9 mouse cellular contexts compared by ENCODE assay signal in the genomic region with DNA sequence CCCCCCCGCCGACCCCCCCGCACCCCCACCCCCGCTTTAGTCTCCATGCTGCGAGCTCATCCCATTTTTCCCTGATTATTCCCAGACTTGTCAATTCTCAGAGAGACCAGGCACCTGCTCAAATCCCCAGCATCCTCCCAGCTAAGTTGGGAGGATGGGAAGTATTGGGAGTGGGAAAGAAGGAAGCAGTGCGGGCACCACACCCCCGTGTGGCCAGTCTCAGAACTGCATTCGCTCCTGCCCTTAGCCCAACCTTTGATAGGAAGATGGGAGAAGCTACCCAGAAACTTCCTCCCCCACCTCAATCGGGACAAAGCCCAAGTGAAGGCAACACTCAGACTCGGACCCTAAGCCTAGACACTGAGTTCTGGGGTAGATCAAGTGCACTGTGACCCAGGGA. TPM values are rescaled to one million over a fixed set of nuclear protein-coding genes. Genes with fewer than 3 reads are reported as not detected.
DNase-seq lines count a peak whose midpoint lies in the region; ATAC-seq and TF ChIP-seq lines count a peak whose summit lies in the region.
"Had no signal": no experiment of that assay in that cellular context is flagged by ENCODE, and none has a peak within 500 bp of the region (broad histone marks: within the 10 kb centered on the region; RNA-seq: fewer than 3 reads in every experiment).

No protein-coding gene starts in this region.

- no peaks in the 10 kb centered on the region; the same call in 1 of the 2 replicates for H3K79me2 ChIP-seq in MEL (ENCODE audit: control insufficient read depth, insufficient read depth, low read length, poor library complexity)

- TF ChIP-seq RAD21 in MEL (IDR thresholded peaks at IDR 0.05; ENCODE audit: low read depth, low read length), result peak; percentile 56

- H3K9me3 ChIP-seq in MEL (replicated peaks; ENCODE audit: insufficient read depth, low read length), result no peaks in the 10 kb centered on the region
- no peaks in the 10 kb centered on the region for H3K9me3 ChIP-seq in forebrain, embryonic 13.5 days (replicated peaks)

- no peaks in the 10 kb centered on the region for H3K27me3 ChIP-seq in MEL (ENCODE audit: control insufficient read depth in 1 of 2, insufficient read depth in 2 of 2, low read length in 2 of 2)
- H3K27me3 ChIP-seq in forebrain, embryonic 13.5 days, result no peaks in the 10 kb centered on the region

- H3K27ac ChIP-seq in MEL (ENCODE audit: control insufficient read depth, low read depth, low read length), result no peak overlapping the region
- peak overlapping the region; percentile 97 for H3K27ac ChIP-seq in forebrain, embryonic 13.5 days

- DNase-seq in MEL (ENCODE audit: low read depth, low spot score), result peak; percentile 55
- DNase-seq in brain, adult 2 months (ENCODE audit: low read depth, low spot score), result peak; percentile 88
- DNase-seq in heart, postnatal 14 days, result peak; percentile 80 to 88
- DNase-seq in layer of hippocampus, postnatal 36 days, result peak; percentile 81 to 82
- peak; percentile 66 to 79 for DNase-seq in right cerebral cortex, postnatal 36 days (ENCODE audit: low spot score in 2 of 2)
- no peak for DNase-seq in natural killer cell, adult 2 months (ENCODE audit: low spot score in 2 of 2)

- TF ChIP-seq EP300 in MEL (IDR thresholded peaks at IDR 0.05; ENCODE audit: low read depth in 1 of 2, low read length in 2 of 2), result no peak

- 6% methylated on average over 10 of the region's 10 CpGs for WGBS in forebrain, embryonic 13.5 days

- no peak for ATAC-seq in forebrain, embryonic 13.5 days
- ATAC-seq in megakaryocyte-erythroid progenitor cell, adult 5-6 weeks (replicated peaks; ENCODE audit: low FRiP score, low TSS enrichment, poor library complexity, severe bottlenecking), result 0 out of 2 replicates have a peak, but pooled peaks have one; percentile 20

- peak; percentile 78 to 97 (median 87) for TF ChIP-seq CTCF in MEL (IDR thresholded peaks at IDR 0.05 in 2 of 3, conservative IDR thresholded peaks at IDR 0.05 in 1 of 3; ENCODE audit: control insufficient read depth in 1 of 3, insufficient read depth in 1 of 3, low read depth in 2 of 3, low read length in 3 of 3, poor library complexity in 1 of 3, severe bottlenecking in 1 of 3)

- no peak for TF ChIP-seq POLR2A in MEL (IDR thresholded peaks at IDR 0.05; ENCODE audit: control insufficient read depth in 1 of 2, insufficient read depth in 1 of 2, low read depth in 1 of 2, low read length in 2 of 2, poor library complexity in 1 of 2)

- H3K4me1 ChIP-seq in MEL (ENCODE audit: control insufficient read depth in 1 of 2, insufficient read depth in 2 of 2, low read length in 2 of 2), result peaks cover 0 to 2% of the 10 kb centered on the region in 2 experiments; a peak in 2 of 4 replicates
- H3K4me1 ChIP-seq in forebrain, embryonic 13.5 days, result peaks cover 53% of the 10 kb centered on the region

- no peak overlapping the region for H3K4me3 ChIP-seq in MEL (ENCODE audit: control insufficient read depth in 1 of 2, insufficient read depth in 1 of 2, low read depth in 2 of 2, low read length in 2 of 2)
- H3K4me3 ChIP-seq in forebrain, embryonic 13.5 days, result no peak overlapping the region

- H3K4me2 ChIP-seq in forebrain, embryonic 13.5 days, result peak overlapping the region; percentile 98

- peaks cover 0 to 4% of the 10 kb centered on the region in 2 experiments; a peak in 2 of 4 replicates for H3K36me3 ChIP-seq in MEL (ENCODE audit: control insufficient read depth in 1 of 2, insufficient read depth in 2 of 2, low read length in 2 of 2)
- H3K36me3 ChIP-seq in forebrain, embryonic 13.5 days (ENCODE audit: poor library complexity, severe bottlenecking), result peaks cover 46% of the 10 kb centered on the region

- peak overlapping the region; percentile 30; the same call in 1 of the 2 replicates for H3K9ac ChIP-seq in MEL (ENCODE audit: control insufficient read depth, low read depth, low read length, poor library complexity, severe bottlenecking)
- no peak overlapping the region; the same call in 1 of the 2 replicates for H3K9ac ChIP-seq in forebrain, embryonic 13.5 days

- intact Hi-C loops in heart, postnatal 14 days (cut with DNase I), result no loop called here

TF ChIP-seq in MEL, 35 proteins besides CTCF, POLR2A, EP300 and RAD21:
- TF ChIP-seq UBTF (IDR thresholded peaks at IDR 0.05; ENCODE audit: borderline replicate concordance, insufficient read depth, low read depth, low read length) (no peak), MAZ (IDR thresholded peaks at IDR 0.05; ENCODE audit: low read depth, low read length) (peak; percentile 34; the same call in 1 of the 2 replicates), ZC3H11A (IDR thresholded peaks at IDR 0.05; ENCODE audit: low read depth, low read length) (peak; percentile 33; the same call in 1 of the 2 replicates), ZMIZ1 (IDR thresholded peaks at IDR 0.05; ENCODE audit: low read depth, low read length) (no peak), E2F4 (IDR thresholded peaks at IDR 0.05; ENCODE audit: borderline replicate concordance, low read depth, low read length) (no peak), TBP (IDR thresholded peaks at IDR 0.05; ENCODE audit: low read depth, low read length) (no peak), TCF12 (IDR thresholded peaks at IDR 0.05; ENCODE audit: low read depth, low read length) (no peak), POLR2AphosphoS2 (IDR thresholded peaks at IDR 0.05; ENCODE audit: low read length) (no peak), RCOR1 (IDR thresholded peaks at IDR 0.05; ENCODE audit: low read depth, low read length) (no peak), KAT2A (conservative IDR thresholded peaks at IDR 0.05; ENCODE audit: low read depth, low read length) (no peak), MYC (IDR thresholded peaks at IDR 0.05; ENCODE audit: low read depth, low read length) (no peak), USF2 (IDR thresholded peaks at IDR 0.05; ENCODE audit: borderline replicate concordance in 1 of 2, insufficient read depth in 1 of 2, low read depth in 1 of 2, low read length in 2 of 2) (no peak), SMC3 (IDR thresholded peaks at IDR 0.05; ENCODE audit: low read depth, low read length) (peak; percentile 75), GABPA (IDR thresholded peaks at IDR 0.05; ENCODE audit: low read depth, low read length) (no peak), BHLHE40 (IDR thresholded peaks at IDR 0.05; ENCODE audit: borderline replicate concordance, low read depth, low read length) (no peak), MAFK (IDR thresholded peaks at IDR 0.05; ENCODE audit: borderline replicate concordance, low read depth, low read length) (no peak), USF1 (IDR thresholded peaks at IDR 0.05; ENCODE audit: low read depth, low read length) (no peak)

RNA-seq across cellular contexts. Expression of a gene that starts 4.7 kb away (rescaled TPM):
- total RNA-seq in MEL (2012; rRNA removed), result 0.73 and 1.0 TPM in 2 replicates
- 1 to 10 TPM in 1 of 2 experiments, not detected in 1; 1.8 TPM for polyA plus RNA-seq in MEL (2012; ENCODE audit: insufficient read depth in 1 of 2, insufficient read length in 2 of 2, low read depth in 1 of 2, low replicate concordance in 2 of 2, missing spikeins in 1 of 2)
- 34.6 and 46.7 TPM in 2 replicates for polyA plus RNA-seq in forebrain, embryonic 13.5 days (2015; fragmentation: Nextera tagmentation; extraction: Ambion mirVana)
- 10 to 100 TPM; 68.7 to 78.0 TPM for total RNA-seq in heart, postnatal 14 days (2021)
- total RNA-seq in layer of hippocampus, postnatal 36 days (2021), result 100 to 1,000 TPM; 203 to 221 TPM
- 0.87 and 2.2 TPM in 2 replicates for total RNA-seq in megakaryocyte-erythroid progenitor cell, adult 5-6 weeks (2014; fragmentation: Nextera tagmentation)
- 0.09 TPM in 1 of 2 replicates, not detected in the other for total RNA-seq in megakaryocyte-erythroid progenitor cell, adult 5-6 weeks (2017)

RNA-seq across cellular contexts. Expression of a gene that starts 15.1 kb away (rescaled TPM):
- total RNA-seq in MEL (2012; rRNA removed), result 0.54 and 0.65 TPM in 2 replicates
- under 1 TPM in 1 of 2 experiments, not detected in 1; 0.39 TPM for polyA plus RNA-seq in MEL (2012; ENCODE audit: insufficient read depth in 1 of 2, insufficient read length in 2 of 2, low read depth in 1 of 2, low replicate concordance in 2 of 2, missing spikeins in 1 of 2)
- 0.48 and 0.81 TPM in 2 replicates for polyA plus RNA-seq in forebrain, embryonic 13.5 days (2015; fragmentation: Nextera tagmentation; extraction: Ambion mirVana)
- not detected for total RNA-seq in heart, postnatal 14 days (2021)
- total RNA-seq in layer of hippocampus, postnatal 36 days (2021), result not detected
- total RNA-seq in megakaryocyte-erythroid progenitor cell, adult 5-6 weeks (2014; fragmentation: Nextera tagmentation), result not detected in 2 replicates
- 1.3 and 3.4 TPM in 2 replicates for total RNA-seq in megakaryocyte-erythroid progenitor cell, adult 5-6 weeks (2017)
- total RNA-seq: hematopoietic stem cell, adult 5-6 weeks had no signal

RNA-seq across cellular contexts. Expression of a gene that starts 37.8 kb away (rescaled TPM):
- 0.07 and 0.31 TPM in 2 replicates for total RNA-seq in MEL (2012; rRNA removed)
- under 1 TPM in 1 of 2 experiments, not detected in 1; 0.92 TPM for polyA plus RNA-seq in MEL (2012; ENCODE audit: insufficient read depth in 1 of 2, insufficient read length in 2 of 2, low read depth in 1 of 2, low replicate concordance in 2 of 2, missing spikeins in 1 of 2)
- 8.2 and 10.3 TPM in 2 replicates for polyA plus RNA-seq in forebrain, embryonic 13.5 days (2015; fragmentation: Nextera tagmentation; extraction: Ambion mirVana)
- total RNA-seq in heart, postnatal 14 days (2021), result 1 to 10 TPM; 6.0 to 8.4 TPM
- total RNA-seq in layer of hippocampus, postnatal 36 days (2021), result 100 to 1,000 TPM; 148 to 149 TPM
- not detected in 2 replicates for total RNA-seq in megakaryocyte-erythroid progenitor cell, adult 5-6 weeks (2014; fragmentation: Nextera tagmentation)
- total RNA-seq in megakaryocyte-erythroid progenitor cell, adult 5-6 weeks (2017), result 0.08 TPM in 1 of 2 replicates, not detected in the other
- total RNA-seq: hematopoietic stem cell, adult 5-6 weeks had no signal

RNA-seq across cellular contexts. Expression of a gene that starts 46.0 kb away (rescaled TPM):
- total RNA-seq in MEL (2012; rRNA removed), result 264 and 319 TPM in 2 replicates
- polyA plus RNA-seq in MEL (2012; ENCODE audit: insufficient read depth in 1 of 2, insufficient read length in 2 of 2, low read depth in 1 of 2, low replicate concordance in 2 of 2, missing spikeins in 1 of 2), result 100 to 1,000 TPM; 420 to 792 TPM
- 545 and 570 TPM in 2 replicates for polyA plus RNA-seq in forebrain, embryonic 13.5 days (2015; fragmentation: Nextera tagmentation; extraction: Ambion mirVana)
- 100 to 1,000 TPM; 285 to 286 TPM for total RNA-seq in heart, postnatal 14 days (2021)
- 100 to 1,000 TPM; 188 to 194 TPM for total RNA-seq in layer of hippocampus, postnatal 36 days (2021)
- 186 and 244 TPM in 2 replicates for total RNA-seq in megakaryocyte-erythroid progenitor cell, adult 5-6 weeks (2014; fragmentation: Nextera tagmentation)
- 269 and 346 TPM in 2 replicates for total RNA-seq in megakaryocyte-erythroid progenitor cell, adult 5-6 weeks (2017)

RNA-seq across cellular contexts. Expression of a gene that starts 56.0 kb away (rescaled TPM):
- total RNA-seq in MEL (2012; rRNA removed), result 10.1 and 11.4 TPM in 2 replicates
- 10 to 100 TPM in 1 of 2 experiments, not detected in 1; 24.6 TPM for polyA plus RNA-seq in MEL (2012; ENCODE audit: insufficient read depth in 1 of 2, insufficient read length in 2 of 2, low read depth in 1 of 2, low replicate concordance in 2 of 2, missing spikeins in 1 of 2)
- 22.9 and 23.5 TPM in 2 replicates for polyA plus RNA-seq in forebrain, embryonic 13.5 days (2015; fragmentation: Nextera tagmentation; extraction: Ambion mirVana)
- 1 to 10 TPM; 4.7 to 4.8 TPM for total RNA-seq in heart, postnatal 14 days (2021)
- 1 to 10 TPM; 8.3 to 8.9 TPM for total RNA-seq in layer of hippocampus, postnatal 36 days (2021)
- total RNA-seq in megakaryocyte-erythroid progenitor cell, adult 5-6 weeks (2014; fragmentation: Nextera tagmentation), result 24.2 and 35.5 TPM in 2 replicates
- 8.3 and 8.5 TPM in 2 replicates for total RNA-seq in megakaryocyte-erythroid progenitor cell, adult 5-6 weeks (2017)

Comparison
In these comparisons a context has a peak if more than half of its experiments do, and no peak if none do; other contexts are left out.
1. DNase-seq: peak in MEL (single experiment), brain, adult 2 months (single experiment), heart, postnatal 14 days (2 of 2), layer of hippocampus, postnatal 36 days (2 of 2) and right cerebral cortex, postnatal 36 days (2 of 2); none in natural killer cell, adult 2 months (0 of 2).
2. RNA of a gene that starts 4.7 kb away (total RNA-seq): 203 to 221 TPM in layer of hippocampus, postnatal 36 days and 68.7 to 78.0 TPM in heart, postnatal 14 days; 0.09 to 2.2 TPM in megakaryocyte-erythroid progenitor cell, adult 5-6 weeks and 0.73 to 1.0 TPM in MEL; every median in the first group is over 10 times any median in the second.
3. RNA of a gene that starts 37.8 kb away (total RNA-seq): 148 to 149 TPM in layer of hippocampus, postnatal 36 days; 6.0 to 8.4 TPM in heart, postnatal 14 days, 0.07 to 0.31 TPM in MEL and 0.08 TPM in megakaryocyte-erythroid progenitor cell, adult 5-6 weeks; every median in the first group is over 10 times any median in the second.